Mouse (Mus musculus) heart, embryonic 12.5 days (tissue): ENCODE results near the gene 1810010H24Rik. TPM values are rescaled to one million over a fixed set of nuclear protein-coding genes. Genes with fewer than 3 reads are reported as not detected.
"Not testable (repeated sequence)": the region's sequence is repeated elsewhere in the genome, so short reads cannot be mapped to it uniquely, and the experiment has no call there.

Source experiments
- ATAC-seq: fragments of 200-750 bp; cut with Nextera tagmentation; 2 replicates; pipeline ENCODE4 v1.8.0; 2017; ENCODE audit warnings: moderate TSS enrichment, moderate library complexity; ENCODE audit not compliant: insufficient number of reproducible peaks, low FRiP score
- H3K27ac ChIP-seq: fragments of 300-500 bp; sonication (generic); 2 replicates; pipeline ENCODE4 v1.5.1; 2016; ENCODE audit warnings: mild to moderate bottlenecking, moderate library complexity; ENCODE audit not compliant: poor library complexity, severe bottlenecking
- H3K27me3 ChIP-seq: fragments of 300-500 bp; sonication (generic); replicated peaks from 2 replicates; pipeline ENCODE4 v1.6.1; 2016; ENCODE audit warnings: mild to moderate bottlenecking, moderate library complexity
- H3K36me3 ChIP-seq: fragments of 300-500 bp; sonication (generic); 2 replicates; pipeline ENCODE4 v1.6.1; 2016; ENCODE audit warnings: mild to moderate bottlenecking, moderate library complexity
- H3K4me1 ChIP-seq: fragments of 300-500 bp; sonication (generic); replicated peaks from 2 replicates; pipeline ENCODE4 v1.6.1; 2016; ENCODE audit warnings: mild to moderate bottlenecking
- H3K4me2 ChIP-seq: fragments of 300-500 bp; sonication (generic); 2 replicates; pipeline ENCODE4 v1.6.1; 2016; ENCODE audit warnings: mild to moderate bottlenecking, moderate library complexity
- H3K4me3 ChIP-seq: fragments of 300-500 bp; sonication (generic); 2 replicates; pipeline ENCODE4 v1.5.1; 2016; ENCODE audit warnings: mild to moderate bottlenecking
- H3K9ac ChIP-seq: fragments of 300-500 bp; sonication (generic); 2 replicates; pipeline ENCODE4 v1.6.1; 2016; ENCODE audit warnings: mild to moderate bottlenecking, moderate library complexity
- H3K9me3 ChIP-seq: fragments of 300-500 bp; sonication (generic); replicated peaks from 2 replicates; pipeline ENCODE4 v1.6.1; 2016; ENCODE audit warnings: mild to moderate bottlenecking, moderate library complexity
- WGBS: fragments of 180-500 bp; shearing (Covaris S2); methylation state at CpG from one replicate; pipeline ENCODE4 v1.1.7; 2016; 5-methylcytosine and 5-hydroxymethylcytosine counted together
- polyA plus RNA-seq: library from polyadenylated mRNA; unstranded; fragments of >200 nt; fragmentation: Nextera tagmentation; extraction: Ambion mirVana; gene quantifications from 2 replicates; pipeline ENCODE4 v1.2.1, GENCODE M21; 2016

The 1810010H24Rik gene
- polyA plus RNA-seq, 1 experiment from 2014 or later: 2.2 TPM

DNA sequence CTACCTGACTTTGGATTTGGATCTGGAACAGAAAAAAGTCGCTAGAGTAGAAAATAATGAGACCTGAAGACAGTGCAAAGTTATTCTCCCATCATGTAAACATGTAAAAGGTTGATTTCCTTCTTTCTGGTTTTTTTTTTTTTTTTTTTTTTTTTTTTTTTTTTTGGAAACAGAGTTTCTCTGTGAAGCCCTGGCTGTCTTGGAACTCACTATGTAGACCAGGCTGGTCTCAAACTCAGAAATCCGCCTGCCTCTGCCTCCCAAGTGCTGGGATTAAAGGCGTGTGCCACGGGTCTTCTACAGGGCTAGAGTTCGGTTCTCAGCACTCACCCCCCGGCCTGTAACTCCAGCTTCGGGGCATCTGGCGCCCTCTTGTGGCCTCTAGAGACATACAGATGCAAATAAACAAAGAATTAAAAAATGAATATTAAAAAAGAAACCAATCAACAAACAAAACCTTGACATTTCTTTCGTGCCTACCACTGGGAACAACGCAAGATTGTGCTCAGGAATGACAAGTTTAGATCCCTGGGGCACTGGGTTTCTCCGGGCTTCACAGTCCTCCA is 11.4 kb upstream of the 1810010H24Rik start:
- Histone ChIP-seq H3K4me2 (no peak overlapping the region), H3K4me1 (no peaks in the 10 kb centered on the region), H3K27me3 (0 out of 2 replicates have a peak, but pooled peaks cover 2% of the 10 kb centered on the region), H3K4me3 (no peak overlapping the region), H3K36me3 (no peaks in the 10 kb centered on the region), H3K27ac (no peak overlapping the region), H3K9me3 (no peaks in the 10 kb centered on the region), H3K9ac (no peak overlapping the region)
- WGBS: 77% methylated on average over 11 of the region's 11 CpGs
- no peak for ATAC-seq

- Histone ChIP-seq H3K36me3 (no peaks in the 10 kb centered on the region), H3K27ac (no peak overlapping the region), H3K4me3 (peak overlapping the region; percentile 8; the same call in 1 of the 2 replicates), H3K4me2 (peak overlapping the region; percentile 37), H3K27me3 (no peaks in the 10 kb centered on the region), H3K9me3 (no peaks in the 10 kb centered on the region), H3K4me1 (no peaks in the 10 kb centered on the region), H3K9ac (no peak overlapping the region)
- ATAC-seq: no peak
- 34% methylated on average over 14 of the region's 14 CpGs for WGBS
These were observed 10.7 kb upstream of the 1810010H24Rik start for GRCm38 (mm10) chr11:107014597-107015309.

DNA sequence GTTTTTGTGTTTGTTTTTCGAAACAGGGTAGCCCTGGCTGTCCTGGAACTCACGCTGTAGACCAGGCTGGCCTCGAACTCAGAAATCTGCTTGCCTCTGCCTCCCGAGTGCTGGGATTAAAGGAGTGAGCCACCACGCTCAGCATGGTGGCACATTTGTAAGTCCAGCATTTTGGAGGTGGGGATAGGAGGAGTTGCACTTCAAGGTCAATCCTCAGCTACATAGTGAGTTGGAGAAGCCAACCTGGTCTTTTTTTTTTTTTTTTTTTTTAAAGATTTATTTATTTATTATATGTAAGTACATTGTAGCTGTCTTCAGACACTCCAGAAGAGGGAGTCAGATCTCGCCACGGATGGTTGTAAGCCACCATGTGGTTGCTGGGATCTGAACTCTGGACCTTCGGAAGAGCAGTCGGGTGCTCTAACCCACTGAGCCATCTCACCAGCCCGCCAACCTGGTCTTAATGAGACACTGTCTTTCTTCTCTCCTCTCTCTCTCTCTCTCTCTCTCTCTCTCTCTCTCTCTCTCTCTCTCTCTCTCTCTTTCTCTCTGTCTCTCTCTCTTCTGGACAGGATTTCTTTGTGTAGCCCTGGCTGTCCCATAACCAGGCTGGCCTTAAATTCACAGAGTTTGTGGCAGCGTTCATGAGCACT is 9.8 kb upstream of the 1810010H24Rik start:
- not testable (repeated sequence) for ATAC-seq, H3K9me3 ChIP-seq, H3K27ac ChIP-seq, H3K9ac ChIP-seq, H3K4me1 ChIP-seq, H3K4me3 ChIP-seq, H3K4me2 ChIP-seq, H3K27me3 ChIP-seq, H3K36me3 ChIP-seq
- 70% methylated on average over 11 of the region's 11 CpGs for WGBS

DNA sequence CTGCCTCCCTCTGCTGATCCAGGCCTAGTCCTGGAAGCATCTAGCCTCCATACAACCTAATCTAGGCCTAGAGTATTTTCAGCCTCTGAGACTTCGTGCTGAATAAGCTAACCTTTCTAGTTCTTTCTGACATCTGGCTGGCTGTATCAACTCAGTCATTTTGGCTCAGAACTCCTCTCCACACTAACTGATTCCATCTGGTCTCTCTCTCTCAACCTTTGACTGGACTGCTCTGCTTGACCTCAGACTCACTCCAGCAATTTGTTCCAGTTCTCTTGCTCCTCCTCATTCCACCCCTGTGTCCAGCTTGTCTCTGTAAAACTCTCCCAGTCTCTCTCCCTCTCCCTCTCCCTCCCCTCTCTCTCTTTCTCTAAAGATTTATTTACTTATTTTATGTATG is 8.6 kb upstream of the 1810010H24Rik start:
- Histone ChIP-seq H3K4me2 (no peak overlapping the region), H3K9ac (no peak overlapping the region), H3K9me3 (no peaks in the 10 kb centered on the region), H3K27me3 (no peaks in the 10 kb centered on the region), H3K4me1 (no peaks in the 10 kb centered on the region), H3K27ac (no peak overlapping the region), H3K36me3 (no peaks in the 10 kb centered on the region), H3K4me3 (no peak overlapping the region)
- ATAC-seq: no peak
- 61% methylated on average over 1 of the region's 1 CpGs for WGBS

GRCm38 (mm10) chr11:107017339-107017886 is 8.1 kb upstream of the 1810010H24Rik start:
- H3K9me3 ChIP-seq: no peaks in the 10 kb centered on the region
- no peak overlapping the region for H3K9ac ChIP-seq
- no peak overlapping the region for H3K4me3 ChIP-seq
- H3K4me1 ChIP-seq: no peaks in the 10 kb centered on the region
- ATAC-seq: no peak
- no peaks in the 10 kb centered on the region for H3K27me3 ChIP-seq
- WGBS: 53% methylated on average over 6 of the region's 6 CpGs
- no peaks in the 10 kb centered on the region for H3K36me3 ChIP-seq
- no peak overlapping the region for H3K27ac ChIP-seq
- no peak overlapping the region for H3K4me2 ChIP-seq

- no peak for ATAC-seq
- no peak overlapping the region for H3K9ac ChIP-seq
- H3K27me3 ChIP-seq: peaks cover 3% of the 10 kb centered on the region; the same call in 1 of the 2 replicates
- H3K4me3 ChIP-seq: no peak overlapping the region
- 23% methylated on average over 8 of the region's 8 CpGs for WGBS
- H3K27ac ChIP-seq: no peak overlapping the region
- no peaks in the 10 kb centered on the region for H3K4me1 ChIP-seq
- no peaks in the 10 kb centered on the region for H3K9me3 ChIP-seq
- H3K36me3 ChIP-seq: no peaks in the 10 kb centered on the region
- no peak overlapping the region for H3K4me2 ChIP-seq
These were observed 6.9 kb upstream of the 1810010H24Rik start for GRCm38 (mm10) chr11:107018606-107019005.

DNA sequence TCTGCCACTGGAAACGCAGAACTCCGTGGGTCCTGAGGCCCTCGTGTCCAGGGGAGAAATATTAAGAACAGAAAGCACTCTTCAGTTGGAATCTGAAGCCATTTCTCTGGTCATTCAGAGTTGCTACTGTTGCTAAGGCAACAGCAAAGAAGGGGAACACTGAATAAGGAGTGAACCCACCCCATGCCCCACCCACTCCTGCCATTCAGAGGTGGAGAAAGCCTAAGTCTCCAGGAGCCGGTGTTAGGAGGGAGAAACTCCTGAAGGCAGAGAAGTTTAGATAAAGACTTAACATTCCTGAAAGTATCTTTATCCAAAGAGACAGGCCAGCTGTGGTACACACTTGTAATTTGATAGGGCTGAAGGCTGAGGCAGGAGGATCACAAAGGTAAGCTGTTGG is 6.2 kb upstream of the 1810010H24Rik start:
- Histone ChIP-seq H3K4me3 (no peak overlapping the region), H3K27ac (no peak overlapping the region), H3K27me3 (peaks cover 8% of the 10 kb centered on the region), H3K4me1 (no peaks in the 10 kb centered on the region), H3K9me3 (no peaks in the 10 kb centered on the region), H3K36me3 (no peaks in the 10 kb centered on the region), H3K4me2 (no peak overlapping the region), H3K9ac (no peak overlapping the region)
- 59% methylated on average over 4 of the region's 4 CpGs for WGBS
- no peak for ATAC-seq

- 92% methylated on average over 5 of the region's 5 CpGs for WGBS
These were observed 5.8 kb upstream of the 1810010H24Rik start for GRCm38 (mm10) chr11:107019722-107020121.

DNA sequence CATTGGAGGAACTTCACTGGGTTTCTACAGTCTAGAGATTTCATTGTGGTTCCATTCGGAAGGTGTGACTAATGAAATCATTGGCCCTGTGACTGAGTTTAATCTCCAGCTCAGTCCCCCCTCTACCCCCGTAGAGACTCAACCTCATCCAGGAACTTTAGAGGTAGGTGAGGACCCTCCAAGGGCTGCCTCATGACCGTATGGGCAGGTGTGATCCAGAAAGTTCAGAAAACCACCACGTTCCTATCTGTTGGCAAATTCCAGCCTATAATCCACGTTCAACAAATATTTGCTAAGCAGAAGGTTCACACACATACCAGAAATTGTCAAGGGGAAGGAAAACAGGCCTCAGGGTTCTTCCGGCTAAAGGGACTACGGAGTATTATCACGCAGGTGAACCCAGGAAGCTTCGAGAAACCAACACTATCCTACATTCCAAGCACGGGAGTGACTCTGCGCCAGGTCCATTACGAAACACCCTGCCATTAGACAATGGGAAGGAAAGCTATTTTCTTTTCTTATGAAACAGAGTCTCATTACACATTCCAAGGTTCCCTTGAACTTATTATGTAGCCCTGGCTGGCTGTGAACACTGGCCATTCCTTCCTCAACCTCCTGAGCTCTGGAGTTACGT is 3.3 kb upstream of the 1810010H24Rik start:
- Histone ChIP-seq H3K9ac (no peak overlapping the region), H3K9me3 (no peaks in the 10 kb centered on the region), H3K4me3 (no peak overlapping the region), H3K4me1 (peaks cover 16% of the 10 kb centered on the region), H3K36me3 (no peaks in the 10 kb centered on the region), H3K27ac (no peak overlapping the region), H3K4me2 (no peak overlapping the region), H3K27me3 (peaks cover 10% of the 10 kb centered on the region)
- 84% methylated on average over 13 of the region's 13 CpGs for WGBS
- no peak for ATAC-seq

More at GRCm38 (mm10) chr11:107019722-107020121, 5.8 kb upstream of the 1810010H24Rik start:
- not testable (repeated sequence) for H3K4me2 ChIP-seq, H3K4me1 ChIP-seq, H3K9ac ChIP-seq, H3K9me3 ChIP-seq, H3K4me3 ChIP-seq, ATAC-seq, H3K36me3 ChIP-seq, H3K27me3 ChIP-seq, H3K27ac ChIP-seq

DNA sequence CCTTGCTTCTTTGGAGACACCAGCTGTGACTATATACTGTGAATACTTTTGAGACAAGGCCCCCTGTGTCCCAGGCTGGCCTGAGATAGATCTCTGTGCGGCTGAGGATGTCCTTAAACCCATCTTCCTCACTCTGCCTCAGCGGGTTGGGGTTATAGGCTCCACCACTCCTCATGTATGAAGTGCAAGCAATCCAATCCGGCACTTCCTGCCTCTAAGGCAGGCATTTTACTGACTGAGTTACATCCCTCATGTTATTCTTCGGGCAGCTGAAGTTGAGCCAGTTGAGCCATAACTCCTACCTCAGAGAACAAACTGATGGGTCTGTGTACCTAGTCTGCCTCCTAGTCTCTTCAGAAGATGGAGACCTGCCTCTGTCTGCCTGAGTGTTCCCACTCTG is 1.1 kb upstream of the 1810010H24Rik start:
- H3K27ac ChIP-seq: no peak overlapping the region
- peaks cover 16% of the 10 kb centered on the region for H3K4me1 ChIP-seq
- H3K9ac ChIP-seq: no peak overlapping the region
- H3K36me3 ChIP-seq: no peaks in the 10 kb centered on the region
- no peak for ATAC-seq
- H3K4me3 ChIP-seq: no peak overlapping the region
- H3K4me2 ChIP-seq: peak overlapping the region; percentile 99
- H3K9me3 ChIP-seq: no peaks in the 10 kb centered on the region
- whole genome bisulfite sequencing: 48% methylated on average over 4 of the region's 4 CpGs
- H3K27me3 ChIP-seq: peaks cover 10% of the 10 kb centered on the region
